Mouse (Mus musculus): ENCODE results near the gene C1s2. TPM values are rescaled to one million over a fixed set of nuclear protein-coding genes. Genes with fewer than 3 reads are reported as not detected.
"Not testable (repeated sequence)": the region's sequence is repeated elsewhere in the genome, so short reads cannot be mapped to it uniquely, and the experiment has no call there.

Gene C1s2
- polyA plus RNA-seq, 1 experiment from 2014 or later, result not detected

DNA sequence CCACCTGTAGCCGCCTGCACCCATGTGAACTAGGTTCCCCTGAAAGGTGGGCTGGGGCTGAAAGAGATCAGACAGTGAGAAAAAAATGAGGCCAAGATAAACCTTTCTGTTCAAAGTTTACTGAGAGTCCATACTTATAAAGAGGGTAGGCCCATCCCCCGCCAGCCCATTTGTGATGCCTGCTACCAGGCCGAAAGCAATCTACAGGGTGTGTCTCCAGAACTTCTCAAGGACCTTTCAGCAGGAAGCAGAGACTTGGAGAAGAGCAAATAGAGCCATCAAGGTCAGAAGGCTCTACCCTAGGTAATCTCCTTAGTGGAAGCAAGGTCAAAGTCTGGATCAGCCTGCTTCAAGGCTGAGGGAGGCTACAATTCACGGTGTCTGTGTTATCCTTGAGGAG, 33.9 kb downstream of the C1s2 start:
- 78% methylated on average over 4 of the region's 4 CpGs for WGBS (ENCODE audit: insufficient replicate concordance)
- H3K4me2 ChIP-seq, result no peak overlapping the region
- no peak for ATAC-seq (replicated peaks; ENCODE audit: insufficient number of reproducible peaks, low FRiP score, low TSS enrichment)
- no peak overlapping the region for H3K27ac ChIP-seq (ENCODE audit: low read depth, low read length)
- H3K9me3 ChIP-seq (replicated peaks; ENCODE audit: control insufficient read depth, low read length), result no peaks in the 10 kb centered on the region
- H3K4me1 ChIP-seq (ENCODE audit: control insufficient read depth, insufficient read depth, low read length), result no peaks in the 10 kb centered on the region
- H3K9ac ChIP-seq (ENCODE audit: low read depth, low read length), result no peak overlapping the region
- no peaks in the 10 kb centered on the region for H3K27me3 ChIP-seq (ENCODE audit: control insufficient read depth, insufficient read depth, low read length)
- H3K4me3 ChIP-seq (ENCODE audit: low read depth, low read length), result no peak overlapping the region
- H3K36me3 ChIP-seq (ENCODE audit: control insufficient read depth, insufficient read depth, low read length), result no peaks in the 10 kb centered on the region

DNA sequence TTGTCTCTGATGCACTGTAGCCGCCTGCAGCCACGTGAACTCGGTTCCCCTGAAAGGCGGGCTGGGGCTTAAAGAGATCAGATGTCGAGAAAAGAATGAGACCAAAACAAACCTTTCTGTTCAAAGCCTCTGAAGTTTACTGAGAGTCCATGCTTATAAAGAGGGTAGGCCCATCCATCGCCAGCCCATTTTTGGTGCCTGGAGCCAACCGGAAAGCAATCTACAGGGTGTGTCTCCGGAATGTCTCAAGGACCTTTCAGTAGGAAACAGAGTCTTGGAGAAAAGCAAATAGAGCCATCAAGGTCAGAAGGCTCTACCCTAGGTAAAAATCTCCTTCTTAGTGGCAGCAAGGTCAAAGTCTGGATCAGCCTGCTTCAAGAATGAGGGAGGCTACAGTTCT, 42.8 kb downstream of the C1s2 start:
- H3K4me3 ChIP-seq (ENCODE audit: low read depth, low read length), result no peak overlapping the region
- no peaks in the 10 kb centered on the region for H3K27me3 ChIP-seq (ENCODE audit: control insufficient read depth, insufficient read depth, low read length)
- 80% methylated on average over 8 of the region's 8 CpGs for WGBS (ENCODE audit: insufficient replicate concordance)
- no peak overlapping the region for H3K9ac ChIP-seq (ENCODE audit: low read depth, low read length)
- H3K27ac ChIP-seq (ENCODE audit: low read depth, low read length), result no peak overlapping the region
- ATAC-seq (replicated peaks; ENCODE audit: insufficient number of reproducible peaks, low FRiP score, low TSS enrichment), result no peak
- H3K4me1 ChIP-seq (ENCODE audit: control insufficient read depth, insufficient read depth, low read length), result no peaks in the 10 kb centered on the region
- H3K4me2 ChIP-seq, result no peak overlapping the region
- H3K9me3 ChIP-seq (replicated peaks; ENCODE audit: control insufficient read depth, low read length), result no peaks in the 10 kb centered on the region
- H3K36me3 ChIP-seq (ENCODE audit: control insufficient read depth, insufficient read depth, low read length), result no peaks in the 10 kb centered on the region

DNA sequence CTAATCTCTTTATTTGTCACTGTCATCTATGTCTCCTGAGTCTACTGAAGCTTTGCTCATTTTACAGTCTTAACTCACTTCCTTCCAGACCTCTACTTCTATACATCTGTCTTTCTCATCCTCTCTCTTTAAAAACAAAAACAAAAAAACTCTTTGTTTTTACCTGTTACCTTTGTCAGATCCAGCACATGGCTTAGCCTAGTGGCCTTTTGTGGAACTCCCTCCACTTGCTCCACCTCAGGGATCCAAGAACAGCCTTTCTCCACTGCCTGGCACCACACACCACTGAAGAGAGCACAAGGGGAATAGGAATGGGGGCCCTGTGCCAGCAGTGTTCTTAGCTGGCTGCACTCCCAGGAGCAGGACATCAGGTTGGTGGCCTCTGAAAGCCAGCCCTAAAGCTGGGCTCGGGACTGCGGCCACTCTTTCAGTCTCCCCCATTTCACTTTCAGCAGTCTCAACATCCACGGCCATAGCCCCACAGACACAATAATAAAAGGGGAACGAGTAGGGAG, 43.6 kb downstream of the C1s2 start:
- no peaks in the 10 kb centered on the region for H3K27me3 ChIP-seq (ENCODE audit: control insufficient read depth, insufficient read depth, low read length)
- no peak overlapping the region for H3K4me3 ChIP-seq (ENCODE audit: low read depth, low read length)
- no peak overlapping the region for H3K4me2 ChIP-seq
- H3K9me3 ChIP-seq (replicated peaks; ENCODE audit: control insufficient read depth, low read length), result no peaks in the 10 kb centered on the region
- H3K4me1 ChIP-seq (ENCODE audit: control insufficient read depth, insufficient read depth, low read length), result no peaks in the 10 kb centered on the region
- H3K36me3 ChIP-seq (ENCODE audit: control insufficient read depth, insufficient read depth, low read length), result no peaks in the 10 kb centered on the region
- H3K9ac ChIP-seq (ENCODE audit: low read depth, low read length), result no peak overlapping the region
- ATAC-seq (replicated peaks; ENCODE audit: insufficient number of reproducible peaks, low FRiP score, low TSS enrichment), result no peak
- H3K27ac ChIP-seq (ENCODE audit: low read depth, low read length), result no peak overlapping the region
- 76% methylated on average over 4 of the region's 4 CpGs for WGBS (ENCODE audit: insufficient replicate concordance)

DNA sequence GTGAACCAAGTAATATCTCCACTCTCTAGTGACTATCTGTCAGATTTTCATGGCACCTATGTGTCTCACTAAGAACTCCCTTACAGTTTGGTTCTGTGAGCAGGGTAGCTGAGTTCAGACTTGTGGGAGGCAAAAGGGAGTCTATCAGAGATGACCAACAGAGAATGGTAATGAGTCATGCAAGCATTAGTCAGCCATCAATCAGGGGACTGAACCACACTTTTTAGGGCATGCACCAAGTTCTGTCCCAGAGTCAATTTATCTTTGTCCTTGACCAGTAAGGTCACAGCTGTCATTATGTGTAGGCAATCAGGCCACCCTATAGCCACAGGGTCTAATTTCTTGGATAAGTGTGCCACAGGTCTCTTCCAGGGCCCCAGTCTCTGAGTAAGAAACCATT, 47.1 kb downstream of the C1s2 start:
- Histone ChIP-seq H3K4me3 (ENCODE audit: low read depth, low read length) (no peak overlapping the region), H3K36me3 (ENCODE audit: control insufficient read depth, insufficient read depth, low read length) (no peaks in the 10 kb centered on the region), H3K27me3 (ENCODE audit: control insufficient read depth, insufficient read depth, low read length) (no peaks in the 10 kb centered on the region), H3K4me2 (no peak overlapping the region), H3K27ac (ENCODE audit: low read depth, low read length) (no peak overlapping the region), H3K9ac (ENCODE audit: low read depth, low read length) (no peak overlapping the region), H3K4me1 (ENCODE audit: control insufficient read depth, insufficient read depth, low read length) (no peaks in the 10 kb centered on the region), H3K9me3 (replicated peaks; ENCODE audit: control insufficient read depth, low read length) (no peaks in the 10 kb centered on the region)
- ATAC-seq (replicated peaks; ENCODE audit: insufficient number of reproducible peaks, low FRiP score, low TSS enrichment), result no peak

DNA sequence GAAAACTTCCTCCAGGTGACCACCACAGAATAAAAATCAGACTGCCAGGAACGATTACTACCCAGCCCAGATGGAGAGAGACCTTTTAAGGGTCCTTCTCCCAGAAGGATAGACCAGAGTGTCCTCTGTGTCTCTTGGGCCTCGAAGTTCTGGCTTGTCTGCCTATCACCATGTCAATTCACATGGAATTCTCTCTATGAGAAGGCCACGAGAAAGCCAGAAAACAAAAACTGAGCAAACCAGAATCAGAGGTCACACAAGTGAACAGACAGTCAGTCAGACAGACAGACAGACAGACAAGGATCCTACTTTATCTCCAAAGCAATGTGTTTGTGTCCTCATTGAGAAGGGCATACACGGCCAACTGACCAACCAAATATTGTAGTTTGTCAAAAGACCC, 49.6 kb downstream of the C1s2 start:
- ATAC-seq (replicated peaks; ENCODE audit: insufficient number of reproducible peaks, low FRiP score, low TSS enrichment), result no peak
- Histone ChIP-seq H3K27me3 (ENCODE audit: control insufficient read depth, insufficient read depth, low read length) (no peaks in the 10 kb centered on the region), H3K4me3 (ENCODE audit: low read depth, low read length) (no peak overlapping the region), H3K4me2 (no peak overlapping the region), H3K36me3 (ENCODE audit: control insufficient read depth, insufficient read depth, low read length) (no peaks in the 10 kb centered on the region), H3K9ac (ENCODE audit: low read depth, low read length) (no peak overlapping the region), H3K27ac (ENCODE audit: low read depth, low read length) (no peak overlapping the region), H3K4me1 (ENCODE audit: control insufficient read depth, insufficient read depth, low read length) (no peaks in the 10 kb centered on the region), H3K9me3 (replicated peaks; ENCODE audit: control insufficient read depth, low read length) (no peaks in the 10 kb centered on the region)
- 64% methylated on average over 4 of the region's 4 CpGs for WGBS (ENCODE audit: insufficient replicate concordance)

DNA sequence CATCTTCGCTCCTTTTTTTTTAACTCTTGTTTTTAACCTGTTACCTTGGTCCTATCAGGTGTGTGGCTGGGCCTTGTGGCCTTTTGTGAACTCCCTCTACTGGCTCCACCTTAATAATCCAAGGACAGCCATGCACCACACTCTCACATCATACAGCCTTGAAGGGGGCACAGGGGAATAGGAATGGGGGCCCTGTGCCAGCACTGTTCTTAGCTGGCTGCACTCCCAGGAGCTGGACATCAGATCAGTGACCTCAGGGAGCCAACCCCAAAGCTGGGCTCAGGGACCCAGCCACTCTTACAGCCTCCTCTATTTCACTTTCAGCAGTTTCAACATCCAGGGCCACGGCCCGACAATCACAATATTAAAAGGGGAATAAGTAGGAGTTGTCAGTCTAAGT, 50.1 kb downstream of the C1s2 start:
- H3K27me3 ChIP-seq (ENCODE audit: control insufficient read depth, insufficient read depth, low read length), result no peaks in the 10 kb centered on the region

DNA sequence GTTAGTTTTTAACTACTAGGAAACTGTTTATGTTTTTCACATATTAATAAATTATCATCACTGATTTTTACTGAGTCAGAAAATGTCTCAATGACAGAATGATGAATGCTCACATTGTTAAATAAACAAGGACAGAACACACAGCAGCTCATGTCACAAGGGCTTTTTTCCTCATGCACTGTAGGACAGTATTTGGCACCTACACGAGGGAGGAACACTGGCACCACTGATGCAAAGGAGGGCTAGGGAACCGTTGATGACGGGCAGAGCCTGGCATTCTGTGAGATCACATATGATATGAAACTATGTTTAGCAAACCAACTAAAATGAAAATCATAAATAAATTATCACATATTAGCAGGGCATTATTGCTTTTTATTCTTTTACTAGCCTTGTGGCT, 51.0 kb downstream of the C1s2 start:
- Histone ChIP-seq H3K27me3 (ENCODE audit: control insufficient read depth, insufficient read depth, low read length) (no peaks in the 10 kb centered on the region), H3K4me1 (ENCODE audit: control insufficient read depth, insufficient read depth, low read length) (no peaks in the 10 kb centered on the region), H3K27ac (ENCODE audit: low read depth, low read length) (no peak overlapping the region), H3K4me2 (no peak overlapping the region), H3K36me3 (ENCODE audit: control insufficient read depth, insufficient read depth, low read length) (no peaks in the 10 kb centered on the region), H3K9me3 (replicated peaks; ENCODE audit: control insufficient read depth, low read length) (no peaks in the 10 kb centered on the region), H3K4me3 (ENCODE audit: low read depth, low read length) (no peak overlapping the region), H3K9ac (ENCODE audit: low read depth, low read length) (no peak overlapping the region)
- WGBS (ENCODE audit: insufficient replicate concordance), result 72% methylated on average over 3 of the region's 3 CpGs
- ATAC-seq (replicated peaks; ENCODE audit: insufficient number of reproducible peaks, low FRiP score, low TSS enrichment), result no peak

More for the DNA sequence above, 50.1 kb downstream of the C1s2 start:
- 85% methylated on average over 3 of the region's 3 CpGs for WGBS (ENCODE audit: insufficient replicate concordance)
- Histone ChIP-seq H3K4me1 (ENCODE audit: control insufficient read depth, insufficient read depth, low read length) (no peaks in the 10 kb centered on the region), H3K36me3 (ENCODE audit: control insufficient read depth, insufficient read depth, low read length) (no peaks in the 10 kb centered on the region), H3K4me2 (no peak overlapping the region), H3K9ac (ENCODE audit: low read depth, low read length) (no peak overlapping the region), H3K27ac (ENCODE audit: low read depth, low read length) (no peak overlapping the region), H3K4me3 (ENCODE audit: low read depth, low read length) (no peak overlapping the region), H3K9me3 (replicated peaks; ENCODE audit: control insufficient read depth, low read length) (no peaks in the 10 kb centered on the region)
- ATAC-seq (replicated peaks; ENCODE audit: insufficient number of reproducible peaks, low FRiP score, low TSS enrichment), result no peak

DNA sequence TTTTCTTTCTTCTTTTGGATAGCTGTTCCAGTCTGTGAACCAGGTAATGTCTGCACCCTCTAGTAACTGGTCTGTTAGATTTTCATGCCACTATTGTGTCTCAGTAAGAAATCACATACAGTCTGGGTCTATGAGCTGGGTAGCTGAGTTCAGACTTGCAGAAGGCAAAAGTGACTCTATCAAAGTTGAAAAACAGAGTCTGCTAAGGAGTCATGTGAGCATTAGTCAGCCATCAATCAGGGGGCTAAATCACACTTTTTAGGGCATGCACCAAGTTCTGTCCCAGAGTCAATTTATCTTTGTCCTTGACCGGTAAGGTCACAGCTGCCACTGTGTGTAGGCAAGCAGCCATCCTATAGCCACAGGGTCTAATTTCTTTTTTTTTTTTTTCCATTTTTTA, 53.7 kb downstream of the C1s2 start:
- Histone ChIP-seq H3K27me3 (ENCODE audit: control insufficient read depth, insufficient read depth, low read length) (no peaks in the 10 kb centered on the region), H3K27ac (ENCODE audit: low read depth, low read length) (no peak overlapping the region), H3K36me3 (ENCODE audit: control insufficient read depth, insufficient read depth, low read length) (no peaks in the 10 kb centered on the region), H3K4me1 (ENCODE audit: control insufficient read depth, insufficient read depth, low read length) (no peaks in the 10 kb centered on the region), H3K4me3 (ENCODE audit: low read depth, low read length) (no peak overlapping the region), H3K4me2 (no peak overlapping the region), H3K9ac (ENCODE audit: low read depth, low read length) (no peak overlapping the region), H3K9me3 (replicated peaks; ENCODE audit: control insufficient read depth, low read length) (no peaks in the 10 kb centered on the region)
- ATAC-seq (replicated peaks; ENCODE audit: insufficient number of reproducible peaks, low FRiP score, low TSS enrichment), result no peak
- WGBS (ENCODE audit: insufficient replicate concordance), result 72% methylated on average over 1 of the region's 1 CpGs

DNA sequence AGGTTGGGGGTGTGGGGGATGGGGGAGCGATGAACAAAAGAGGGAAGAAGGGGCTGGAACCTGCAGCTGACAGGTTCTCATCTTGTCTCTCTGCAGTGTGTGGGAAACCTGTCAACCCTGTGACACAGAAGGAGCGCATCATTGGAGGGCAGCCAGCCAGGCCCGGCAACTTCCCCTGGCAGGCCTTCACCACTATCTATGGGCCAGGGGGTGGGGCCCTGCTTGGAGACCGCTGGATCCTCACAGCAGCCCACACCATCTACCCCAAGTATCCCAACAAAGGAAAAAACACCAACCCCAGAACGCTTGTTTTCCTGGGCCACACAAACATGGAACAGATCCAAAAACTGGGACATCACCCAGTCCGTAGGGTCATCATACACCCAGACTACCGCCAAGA, 55.7 kb downstream of the C1s2 start:
- not testable (repeated sequence) for H3K36me3 ChIP-seq (ENCODE audit: control insufficient read depth, insufficient read depth, low read length); H3K4me3 ChIP-seq (ENCODE audit: low read depth, low read length); H3K4me2 ChIP-seq; H3K9me3 ChIP-seq (replicated peaks; ENCODE audit: control insufficient read depth, low read length); H3K27ac ChIP-seq (ENCODE audit: low read depth, low read length); H3K9ac ChIP-seq (ENCODE audit: low read depth, low read length); H3K27me3 ChIP-seq (ENCODE audit: control insufficient read depth, insufficient read depth, low read length); H3K4me1 ChIP-seq (ENCODE audit: control insufficient read depth, insufficient read depth, low read length)
- 80% methylated on average over 7 of the region's 7 CpGs for WGBS (ENCODE audit: insufficient replicate concordance)
- ATAC-seq (replicated peaks; ENCODE audit: insufficient number of reproducible peaks, low FRiP score, low TSS enrichment), result 0 out of 2 replicates have a peak, but pooled peaks have one; percentile 31
